ENCODE assay signal across 8 mouse cellular contexts in the genomic region with DNA sequence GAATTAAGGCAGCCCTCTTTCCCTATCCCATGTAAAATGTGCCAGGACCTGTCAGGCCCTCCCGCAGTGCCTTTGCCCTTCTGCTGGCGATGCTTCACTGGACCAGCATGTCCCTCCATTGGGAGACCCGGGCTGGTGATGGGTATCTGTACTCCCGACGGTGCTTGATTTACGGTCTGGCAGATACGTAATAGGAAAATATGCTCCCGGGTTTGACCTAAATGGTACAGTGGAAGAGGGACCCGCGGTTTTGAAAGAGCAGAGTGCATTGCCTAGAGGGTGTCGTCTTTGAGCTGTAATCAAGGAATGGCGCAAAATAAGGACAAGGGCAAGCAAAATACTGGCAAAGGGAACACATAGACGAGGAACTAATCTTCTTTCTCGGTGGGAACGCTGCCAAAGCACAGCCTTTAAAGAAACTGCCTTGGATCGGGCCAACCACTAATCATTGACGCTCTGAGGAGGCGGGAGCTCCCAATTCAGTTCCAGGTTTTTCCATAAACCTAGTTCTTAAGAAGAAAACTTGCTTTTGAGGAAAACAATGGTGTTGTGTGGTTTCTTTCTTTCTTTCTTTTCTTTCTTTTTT. TPM values are rescaled to one million over a fixed set of nuclear protein-coding genes. Genes with fewer than 3 reads are reported as not detected.
DNase-seq lines count a peak whose midpoint lies in the region; ATAC-seq and TF ChIP-seq lines count a peak whose summit lies in the region.

No protein-coding gene starts in this region.

- no peak for TF ChIP-seq EP300 in liver, embryonic 14.5 days (IDR thresholded peaks at IDR 0.05; ENCODE audit: low read depth)

- 17% methylated on average over 18 of the region's 18 CpGs for WGBS in heart, embryonic 14.5 days
- WGBS in liver, embryonic 14.5 days (ENCODE audit: insufficient replicate concordance) = 17% methylated on average over 18 of the region's 18 CpGs
- 7% methylated on average over 18 of the region's 18 CpGs for WGBS in small intestine, adult 2 months

- H3K27ac ChIP-seq in heart, embryonic 14.5 days (replicated peaks in 1 of 2; ENCODE audit: control insufficient read depth in 1 of 2, insufficient read depth in 1 of 2, low read depth in 2 of 2, low read length in 2 of 2) = peak overlapping the region in 1 of 2 experiments; percentile 44; a peak in 1 of 4 replicates
- no peak overlapping the region for H3K27ac ChIP-seq in liver, embryonic 14.5 days
- H3K27ac ChIP-seq in small intestine, adult 2 months (ENCODE audit: insufficient read depth, low read depth, low read length) = peak overlapping the region; percentile 52

- peak overlapping the region; percentile 75 to 87 for H3K4me3 ChIP-seq in heart, embryonic 14.5 days (ENCODE audit: control insufficient read depth in 1 of 2, insufficient read depth in 1 of 2, low read depth in 1 of 2, low read length in 2 of 2)
- peak overlapping the region; percentile 80 to 85 for H3K4me3 ChIP-seq in liver, embryonic 14.5 days (ENCODE audit: insufficient read depth in 1 of 2, low read depth in 2 of 2, low read length in 2 of 2)
- peak overlapping the region; percentile 95 for H3K4me3 ChIP-seq in small intestine, adult 2 months (ENCODE audit: low read depth, low read length)

- peak overlapping the region; percentile 96 for H3K4me2 ChIP-seq in heart, embryonic 14.5 days (ENCODE audit: low read length)
- H3K4me2 ChIP-seq in liver, embryonic 14.5 days (ENCODE audit: low read depth) = peak overlapping the region; percentile 82

- no peaks in the 10 kb centered on the region for H3K9me3 ChIP-seq in heart, embryonic 14.5 days (ENCODE audit: control insufficient read depth, low read length)
- H3K9me3 ChIP-seq in liver, embryonic 14.5 days (ENCODE audit: control insufficient read depth, low read length) = no peaks in the 10 kb centered on the region

- H3K9ac ChIP-seq in heart, embryonic 14.5 days (ENCODE audit: low read length) = peak overlapping the region; percentile 92
- peak overlapping the region; percentile 81 for H3K9ac ChIP-seq in liver, embryonic 14.5 days (replicated peaks)

- intact Hi-C loops in left cerebral cortex, postnatal 4 days (cut with DNase I) = no loop called here
- intact Hi-C loops in gastrocnemius, postnatal 14 days (cut with DNase I; ENCODE audit: low total_unique reads) = no loop called here

- peak; percentile 26; the same call in 1 of the 2 replicates for ATAC-seq in heart, embryonic 14.5 days (ENCODE audit: insufficient number of reproducible peaks, insufficient read depth, low FRiP score, low read depth)
- ATAC-seq in liver, embryonic 14.5 days (ENCODE audit: insufficient read depth) = peak; percentile 65

- H3K27me3 ChIP-seq in heart, embryonic 14.5 days (ENCODE audit: control insufficient read depth, insufficient read depth, low read length) = no peaks in the 10 kb centered on the region
- no peaks in the 10 kb centered on the region for H3K27me3 ChIP-seq in liver, embryonic 14.5 days (ENCODE audit: control insufficient read depth, insufficient read depth, low read length)
- H3K27me3 ChIP-seq in small intestine, adult 2 months (ENCODE audit: control insufficient read depth, insufficient read depth, low read length) = no peaks in the 10 kb centered on the region

- H3K36me3 ChIP-seq in heart, embryonic 14.5 days (ENCODE audit: control insufficient read depth, insufficient read depth, low read length) = no peaks in the 10 kb centered on the region
- no peaks in the 10 kb centered on the region for H3K36me3 ChIP-seq in liver, embryonic 14.5 days (replicated peaks; ENCODE audit: control insufficient read depth, insufficient read depth, low read depth)
- H3K36me3 ChIP-seq in small intestine, adult 2 months (ENCODE audit: control insufficient read depth, insufficient read depth, low read length) = no peaks in the 10 kb centered on the region

- H3K4me1 ChIP-seq in heart, embryonic 14.5 days (ENCODE audit: control insufficient read depth in 2 of 2, insufficient read depth in 2 of 2, low read length in 2 of 2) = peaks cover 10 to 17% of the 10 kb centered on the region in 2 experiments
- H3K4me1 ChIP-seq in liver, embryonic 14.5 days (replicated peaks; ENCODE audit: control insufficient read depth in 2 of 2, insufficient read depth in 2 of 2, low read length in 1 of 2) = peaks cover 6 to 12% of the 10 kb centered on the region in 2 experiments; a peak in 3 of 4 replicates
- H3K4me1 ChIP-seq in small intestine, adult 2 months (ENCODE audit: control insufficient read depth, insufficient read depth, insufficient read length, low read length) = peaks cover 2% of the 10 kb centered on the region; the same call in 1 of the 2 replicates

- DNase-seq in left cerebral cortex, postnatal 4 days = peak; percentile 22
- DNase-seq in left cerebral cortex, adult 9 months (ENCODE audit: low spot score in 2 of 2) = no peak
- peak; percentile 14 for DNase-seq in brain, embryonic 18.5 days (ENCODE audit: low read depth, low spot score)
- no peak for DNase-seq in liver, embryonic 14.5 days (ENCODE audit: low read depth in 3 of 3, low spot score in 3 of 3)
- DNase-seq in gastrocnemius, postnatal 14 days = no peak
- DNase-seq in adrenal gland, postnatal 25 days = no peak

- TF ChIP-seq CTCF in liver, embryonic 14.5 days (IDR thresholded peaks at IDR 0.05; ENCODE audit: low read depth) = no peak
- TF ChIP-seq CTCF in small intestine, adult 2 months (IDR thresholded peaks at IDR 0.05; ENCODE audit: extremely low read depth, insufficient read length, insufficient replicate concordance, low read depth, low read length) = 0 out of 2 replicates have a peak, but pooled peaks have one; percentile 4

- TF ChIP-seq POLR2A in small intestine, adult 2 months (IDR thresholded peaks at IDR 0.05; ENCODE audit: low read depth, low read length) = no peak

RNA-seq across cellular contexts. Expression of a gene that starts 0.5 kb away (rescaled TPM):
- 10 to 100 TPM; 39.7 to 45.2 TPM for total RNA-seq in left cerebral cortex, postnatal 4 days (2021)
- polyA plus RNA-seq in heart, embryonic 14.5 days (2014; fragmentation: Nextera tagmentation; extraction: Ambion mirVana) = 20.8 and 20.9 TPM in 2 replicates
- polyA plus RNA-seq in liver, embryonic 14.5 days (2012; rRNA removed) = 9.7 and 17.0 TPM in 2 replicates
- polyA plus RNA-seq in liver, embryonic 14.5 days (2014; fragmentation: Nextera tagmentation; extraction: Ambion mirVana) = 15.6 and 18.2 TPM in 2 replicates
- 7.1 and 10.8 TPM in 2 replicates for polyA plus RNA-seq in small intestine, adult 2 months (2012; rRNA removed)
- total RNA-seq in gastrocnemius, postnatal 14 days (2021) = 1 to 10 TPM; 8.1 to 9.7 TPM
- total RNA-seq in adrenal gland, postnatal 25 days (2021) = 29.1 and 30.5 TPM in 2 replicates

Comparison
In these comparisons a context has a peak if more than half of its experiments do, and no peak if none do; other contexts are left out.
1. DNase-seq: peak in left cerebral cortex, postnatal 4 days (single experiment) and brain, embryonic 18.5 days (single experiment); none in left cerebral cortex, adult 9 months (0 of 2), liver, embryonic 14.5 days (0 of 3), gastrocnemius, postnatal 14 days (single experiment) and adrenal gland, postnatal 25 days (single experiment).
2. Peak in every context shown above with its lines, with median percentiles within 50 percentile points of each other: H3K4me3 ChIP-seq.